Mouse (Mus musculus): Measurements from ENCODE around the gene Vmn1r195.

DNA sequence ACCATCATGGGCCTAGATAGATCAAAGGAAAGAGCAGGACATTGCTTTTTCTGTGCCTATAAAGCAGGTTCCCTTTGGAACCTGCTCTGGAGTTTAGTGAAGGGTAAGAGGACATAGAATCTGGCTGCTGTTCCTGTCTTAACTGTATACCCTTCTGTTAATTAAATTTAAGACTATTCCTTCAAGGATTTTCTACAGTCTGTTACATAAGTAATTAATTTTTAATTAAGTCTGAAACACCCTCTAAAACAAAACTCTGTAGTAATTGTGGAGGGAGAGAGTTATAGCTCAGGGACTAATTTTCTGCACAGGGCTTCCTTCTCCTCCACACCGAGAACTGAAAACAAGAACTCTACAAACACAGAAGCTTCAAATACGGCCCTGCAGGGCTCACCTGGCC lies 19.3 kb downstream of the Vmn1r195 start, which contains the start of gene Vmn1r196:
- TF ChIP-seq CTCF (IDR thresholded peaks at IDR 0.05; ENCODE audit: low read depth) (no peak), EP300 (IDR thresholded peaks at IDR 0.05; ENCODE audit: low read depth) (no peak)
